Mouse (Mus musculus): ENCODE results near the gene Sumf1.

DNA sequence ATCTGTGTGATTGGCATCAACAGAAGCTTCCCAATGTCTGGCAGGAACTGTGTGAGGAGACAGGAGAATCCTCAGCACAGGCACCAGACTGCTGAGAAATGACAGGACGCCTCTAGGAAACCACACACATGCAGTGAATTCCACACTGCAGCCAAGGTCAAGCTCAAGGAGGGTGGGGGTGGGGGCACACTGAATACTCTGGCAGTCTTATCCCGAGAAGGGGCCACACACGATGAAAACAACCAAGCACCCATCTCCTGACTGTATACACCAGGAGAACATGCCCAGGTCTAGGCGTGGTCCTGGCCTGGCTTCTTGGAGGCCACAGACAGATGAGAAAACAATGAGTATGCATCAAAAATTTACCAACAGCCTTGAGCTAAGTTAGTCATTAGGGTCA, 75.0 kb downstream of the Sumf1 start:
- no peak for TF ChIP-seq EP300 (IDR thresholded peaks at IDR 0.05; ENCODE audit: insufficient read depth, low read depth, low read length)
- TF ChIP-seq POLR2A (IDR thresholded peaks at IDR 0.05; ENCODE audit: insufficient read depth, low read length), result no peak
- TF ChIP-seq CTCF (IDR thresholded peaks at IDR 0.05; ENCODE audit: low read depth, low read length), result no peak
